Mouse (Mus musculus): ENCODE data around the gene Rab4a. TPM values are rescaled to one million over a fixed set of nuclear protein-coding genes. Genes with fewer than 3 reads are reported as not detected.

Rab4a gene
- polyA plus RNA-seq, 1 experiment from 2014 or later: 42.3 TPM

DNA sequence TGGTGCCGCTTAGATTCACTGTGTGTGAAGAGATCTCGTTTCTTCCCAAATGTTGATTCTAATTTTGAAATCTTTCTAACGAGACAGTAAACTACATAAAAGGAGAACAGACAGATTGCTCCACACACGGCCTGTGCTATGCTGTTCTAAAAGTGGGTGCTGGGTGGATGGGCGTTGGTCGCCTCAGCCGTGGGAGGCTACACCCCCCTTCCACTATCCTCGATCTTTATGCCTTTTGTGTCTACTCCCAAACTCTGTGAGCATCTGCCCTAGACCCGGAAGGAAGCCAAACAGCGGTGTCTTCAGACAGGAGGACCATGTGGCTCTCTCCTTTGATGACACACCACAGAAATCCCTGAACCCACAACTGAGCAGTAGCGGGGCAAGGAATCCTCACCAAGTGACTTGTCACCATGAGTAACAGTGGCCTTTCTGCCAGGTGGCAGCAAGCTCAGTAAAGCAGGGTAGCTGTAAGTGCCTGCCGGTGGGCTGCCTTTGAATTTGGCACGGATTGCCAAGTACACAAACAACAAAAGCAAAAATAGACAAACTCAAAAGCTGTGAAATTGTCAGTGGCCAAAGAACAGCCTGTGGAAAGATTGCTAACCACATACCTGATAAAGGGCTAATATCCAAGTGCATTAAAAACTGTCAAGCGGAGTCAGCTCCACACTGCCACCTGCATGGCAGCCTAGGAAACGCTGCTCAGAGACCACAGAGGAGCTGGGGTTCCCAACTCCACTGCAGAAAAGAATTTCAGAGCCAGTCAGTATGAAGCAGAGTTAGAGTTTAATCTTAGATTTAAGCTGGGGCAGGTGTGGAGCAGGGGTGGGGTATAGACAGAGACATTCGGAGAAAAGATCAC is 37.1 kb upstream of the Rab4a start:
- Histone ChIP-seq H3K4me2 (no peak overlapping the region), H3K9ac (no peak overlapping the region), H3K36me3 (no peaks in the 10 kb centered on the region), H3K27me3 (replicated peaks) (peaks cover 3% of the 10 kb centered on the region; the same call in 1 of the 2 replicates), H3K27ac (ENCODE audit: poor library complexity, severe bottlenecking) (no peak overlapping the region), H3K9me3 (replicated peaks) (no peaks in the 10 kb centered on the region), H3K4me1 (replicated peaks) (peaks cover 19% of the 10 kb centered on the region), H3K4me3 (no peak overlapping the region)
- 63% methylated on average over 16 of the region's 16 CpGs for WGBS
- ATAC-seq (ENCODE audit: insufficient number of reproducible peaks, low FRiP score): no peak

- H3K36me3 ChIP-seq: no peaks in the 10 kb centered on the region
- no peak overlapping the region for H3K4me2 ChIP-seq
- no peak for ATAC-seq (ENCODE audit: insufficient number of reproducible peaks, low FRiP score)
- H3K9ac ChIP-seq: no peak overlapping the region
- no peak overlapping the region for H3K4me3 ChIP-seq
- WGBS: 45% methylated on average over 12 of the region's 12 CpGs
- H3K27me3 ChIP-seq (replicated peaks): no peaks in the 10 kb centered on the region; the same call in 1 of the 2 replicates
- H3K9me3 ChIP-seq (replicated peaks): no peaks in the 10 kb centered on the region
- no peaks in the 10 kb centered on the region for H3K4me1 ChIP-seq (replicated peaks)
- no peak overlapping the region for H3K27ac ChIP-seq (ENCODE audit: poor library complexity, severe bottlenecking)
Observed at GRCm38 (mm10) chr8:123773468-123773867, 32.3 kb upstream of the Rab4a start.

DNA sequence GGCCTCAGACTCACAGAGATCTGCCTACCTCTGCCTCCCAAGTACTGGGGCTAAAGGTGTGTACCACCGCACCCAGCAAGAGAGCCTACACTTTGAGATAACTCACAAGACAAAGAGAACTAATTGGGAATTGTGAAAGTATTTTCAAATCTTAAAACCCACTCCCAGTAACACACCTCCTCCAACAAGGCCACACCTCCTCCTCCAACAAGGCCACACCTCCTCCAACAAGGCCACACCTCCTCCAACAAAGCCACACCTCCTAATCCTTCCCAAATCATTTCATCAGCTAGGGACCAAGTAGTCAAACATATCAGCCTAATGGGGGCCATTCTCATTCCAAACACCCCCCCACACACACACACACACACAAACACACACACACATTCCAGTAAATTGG is 31.3 kb upstream of the Rab4a start:
- WGBS: 86% methylated on average over 1 of the region's 1 CpGs
- H3K27me3 ChIP-seq (replicated peaks): no peaks in the 10 kb centered on the region; the same call in 1 of the 2 replicates
- no peak overlapping the region for H3K9ac ChIP-seq
- no peak for ATAC-seq (ENCODE audit: insufficient number of reproducible peaks, low FRiP score)
- no peak overlapping the region for H3K4me2 ChIP-seq
- no peak overlapping the region for H3K4me3 ChIP-seq
- no peaks in the 10 kb centered on the region for H3K4me1 ChIP-seq (replicated peaks)
- no peak overlapping the region for H3K27ac ChIP-seq (ENCODE audit: poor library complexity, severe bottlenecking)
- no peaks in the 10 kb centered on the region for H3K36me3 ChIP-seq
- no peaks in the 10 kb centered on the region for H3K9me3 ChIP-seq (replicated peaks)

GRCm38 (mm10) chr8:123777319-123777718 is 28.5 kb upstream of the Rab4a start:
- Histone ChIP-seq H3K36me3 (no peaks in the 10 kb centered on the region), H3K9ac (no peak overlapping the region), H3K4me2 (no peak overlapping the region), H3K27me3 (replicated peaks) (no peaks in the 10 kb centered on the region; the same call in 1 of the 2 replicates), H3K4me1 (replicated peaks) (peaks cover 11% of the 10 kb centered on the region), H3K27ac (ENCODE audit: poor library complexity, severe bottlenecking) (no peak overlapping the region), H3K9me3 (replicated peaks) (no peaks in the 10 kb centered on the region), H3K4me3 (no peak overlapping the region)
- ATAC-seq (ENCODE audit: insufficient number of reproducible peaks, low FRiP score): no peak
- 60% methylated on average over 7 of the region's 7 CpGs for WGBS

DNA sequence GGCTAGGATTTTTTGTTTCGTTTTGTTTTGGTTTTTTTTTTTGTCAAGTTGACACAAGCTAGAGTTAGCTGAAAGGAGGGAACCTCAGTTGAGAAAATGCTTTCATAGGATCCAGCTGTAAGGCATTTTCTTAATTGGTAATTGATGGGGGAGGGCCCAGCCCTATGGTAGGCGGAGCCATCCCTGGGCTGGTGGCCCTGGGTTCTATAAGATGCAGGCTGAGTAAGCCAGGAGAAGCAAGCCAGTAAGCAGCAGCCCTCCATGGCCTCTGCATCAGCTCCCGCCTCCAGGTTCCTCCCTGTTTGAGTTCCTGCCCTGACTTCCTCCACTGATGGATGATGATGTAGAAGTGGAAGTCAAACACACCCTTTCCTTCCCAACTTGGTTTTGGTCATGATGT is 25.3 kb upstream of the Rab4a start:
- no peaks in the 10 kb centered on the region for H3K36me3 ChIP-seq
- no peak for ATAC-seq (ENCODE audit: insufficient number of reproducible peaks, low FRiP score)
- no peaks in the 10 kb centered on the region for H3K9me3 ChIP-seq (replicated peaks)
- no peak overlapping the region for H3K9ac ChIP-seq
- H3K27me3 ChIP-seq (replicated peaks): 0 out of 2 replicates have a peak, but pooled peaks cover 3% of the 10 kb centered on the region
- H3K4me1 ChIP-seq (replicated peaks): peaks cover 14% of the 10 kb centered on the region
- H3K4me2 ChIP-seq: no peak overlapping the region
- no peak overlapping the region for H3K27ac ChIP-seq (ENCODE audit: poor library complexity, severe bottlenecking)
- WGBS: 50% methylated on average over 3 of the region's 3 CpGs
- H3K4me3 ChIP-seq: no peak overlapping the region

- Histone ChIP-seq H3K27ac (ENCODE audit: poor library complexity, severe bottlenecking) (no peak overlapping the region), H3K27me3 (replicated peaks) (peaks cover 8% of the 10 kb centered on the region; the same call in 1 of the 2 replicates), H3K4me2 (no peak overlapping the region), H3K4me3 (no peak overlapping the region), H3K9ac (no peak overlapping the region), H3K4me1 (replicated peaks) (peaks cover 14% of the 10 kb centered on the region), H3K36me3 (no peaks in the 10 kb centered on the region), H3K9me3 (replicated peaks) (no peaks in the 10 kb centered on the region)
- WGBS: 44% methylated on average over 8 of the region's 8 CpGs
- no peak for ATAC-seq (ENCODE audit: insufficient number of reproducible peaks, low FRiP score)
Observed at GRCm38 (mm10) chr8:123781256-123781655, 24.5 kb upstream of the Rab4a start.

DNA sequence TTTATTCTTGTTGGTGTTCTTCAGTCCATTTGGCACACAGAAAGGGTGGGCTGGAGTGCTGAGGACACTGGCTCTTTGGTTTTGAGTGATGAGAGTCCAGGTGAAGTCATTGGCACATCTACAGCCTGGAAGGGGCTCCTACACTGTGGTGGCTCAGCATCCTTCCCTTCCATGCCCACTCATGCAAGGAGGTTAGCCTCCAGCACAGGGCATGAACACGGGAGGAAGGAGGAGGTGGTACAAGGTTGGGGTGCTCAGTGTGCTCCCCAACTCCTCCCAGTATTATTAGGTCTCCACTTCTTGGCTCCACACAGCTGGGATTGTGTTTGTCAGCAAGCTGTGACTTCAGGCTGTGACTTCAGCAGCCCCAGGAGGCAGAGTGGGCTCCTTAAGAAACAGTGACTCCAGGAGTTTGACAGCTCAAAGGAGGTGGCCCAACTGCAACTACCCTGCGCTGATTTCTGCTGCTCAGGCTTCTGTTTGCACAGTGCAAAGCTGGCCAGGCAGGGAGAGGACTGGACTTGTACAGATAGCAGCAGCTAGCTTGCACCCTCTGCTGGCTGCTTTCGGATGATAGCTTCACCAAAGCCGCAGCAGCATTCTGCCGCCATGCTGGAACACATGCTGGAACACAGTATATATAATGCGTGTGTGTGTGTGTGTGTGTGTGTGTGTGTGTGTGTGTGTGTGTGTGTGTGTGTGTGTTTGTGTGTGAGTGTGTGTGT is 22.1 kb upstream of the Rab4a start:
- peak; percentile 65 for ATAC-seq (ENCODE audit: insufficient number of reproducible peaks, low FRiP score)
- H3K36me3 ChIP-seq: no peaks in the 10 kb centered on the region
- H3K4me3 ChIP-seq: no peak overlapping the region
- no peak overlapping the region for H3K4me2 ChIP-seq
- H3K27ac ChIP-seq (ENCODE audit: poor library complexity, severe bottlenecking): no peak overlapping the region; the same call in 1 of the 2 replicates
- WGBS: 8% methylated on average over 6 of the region's 6 CpGs
- no peaks in the 10 kb centered on the region for H3K9me3 ChIP-seq (replicated peaks)
- peaks cover 14% of the 10 kb centered on the region for H3K4me1 ChIP-seq (replicated peaks)
- H3K27me3 ChIP-seq (replicated peaks): peaks cover 14% of the 10 kb centered on the region; the same call in 1 of the 2 replicates
- no peak overlapping the region for H3K9ac ChIP-seq

DNA sequence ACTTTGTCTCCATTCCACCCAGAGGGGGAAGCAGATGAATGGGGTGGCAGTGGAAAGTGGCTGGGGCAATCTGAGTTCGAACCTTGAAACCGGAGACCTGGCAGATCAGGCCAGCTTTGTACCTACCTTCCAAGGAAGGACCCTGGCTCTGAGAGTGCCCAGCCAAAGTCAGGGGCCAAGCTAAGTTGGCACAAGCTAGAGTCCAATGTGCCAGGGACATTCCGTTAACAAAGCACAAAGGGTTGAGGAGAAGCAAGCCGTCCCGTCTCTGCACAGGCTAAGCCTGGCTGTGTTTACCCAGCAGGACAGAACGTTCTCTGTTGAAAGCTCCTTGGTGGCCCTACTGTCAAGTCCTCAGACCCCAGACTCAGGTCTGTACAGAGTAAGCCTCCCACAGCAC is 19.6 kb upstream of the Rab4a start:
- Histone ChIP-seq H3K9ac (no peak overlapping the region), H3K27ac (ENCODE audit: poor library complexity, severe bottlenecking) (no peak overlapping the region), H3K9me3 (replicated peaks) (no peaks in the 10 kb centered on the region), H3K4me3 (no peak overlapping the region), H3K4me2 (no peak overlapping the region), H3K27me3 (replicated peaks) (peaks cover 20% of the 10 kb centered on the region; the same call in 1 of the 2 replicates), H3K36me3 (no peaks in the 10 kb centered on the region), H3K4me1 (replicated peaks) (peaks cover 7% of the 10 kb centered on the region)
- no peak for ATAC-seq (ENCODE audit: insufficient number of reproducible peaks, low FRiP score)
- WGBS: 73% methylated on average over 6 of the region's 6 CpGs

DNA sequence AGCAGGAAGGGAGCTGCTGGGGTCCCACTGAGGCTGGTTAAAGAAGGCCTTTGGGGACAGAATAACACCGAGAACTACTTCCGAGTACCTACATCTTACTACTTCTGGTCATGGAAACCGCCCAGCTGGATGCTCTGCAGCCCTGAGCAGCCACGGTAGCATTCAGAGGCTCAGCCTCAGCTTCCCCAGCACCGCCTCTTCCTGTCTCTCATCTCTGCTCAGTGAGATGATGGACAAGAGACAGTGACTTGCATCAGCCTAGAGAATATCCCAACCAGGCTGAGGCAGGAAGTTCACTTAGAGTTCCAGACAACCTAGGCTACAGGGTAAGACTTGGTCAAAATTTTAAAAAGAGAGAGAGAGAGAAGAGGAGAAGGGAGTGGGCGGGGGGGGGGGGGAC is 19.1 kb upstream of the Rab4a start:
- no peak overlapping the region for H3K4me3 ChIP-seq
- 65% methylated on average over 6 of the region's 6 CpGs for WGBS

DNA sequence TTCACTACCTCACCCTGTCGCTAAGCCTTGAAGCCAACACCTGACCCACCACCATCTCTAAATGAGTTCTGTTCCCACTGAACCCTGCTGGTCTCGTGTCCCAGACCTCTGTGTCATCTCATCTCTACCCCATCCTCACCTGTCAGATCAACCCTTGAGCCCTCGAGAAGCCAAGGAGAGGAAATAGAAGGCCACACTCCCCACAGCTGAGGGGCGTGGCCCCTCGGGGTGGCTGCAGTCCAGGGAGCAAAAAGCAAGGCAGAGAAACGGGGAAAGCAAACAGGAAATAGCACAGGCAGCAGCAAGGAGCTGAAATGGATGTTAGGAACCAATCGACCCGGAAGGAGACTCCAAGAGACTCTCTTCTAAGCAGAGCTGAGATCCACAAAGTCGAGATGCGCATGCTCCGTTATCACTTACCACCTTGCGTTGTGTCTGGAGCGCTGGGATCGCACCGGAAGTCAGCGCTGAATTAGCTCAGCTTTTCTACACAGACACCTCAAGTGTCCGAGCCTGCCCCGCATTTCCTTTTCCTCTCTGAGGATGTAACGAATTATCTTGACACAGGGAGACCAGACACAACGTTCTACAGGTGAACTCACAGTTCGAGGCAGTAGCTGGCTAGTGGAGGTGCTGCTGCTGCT is 18.4 kb upstream of the Rab4a start:
- no peak for ATAC-seq (ENCODE audit: insufficient number of reproducible peaks, low FRiP score)
- peaks cover 26% of the 10 kb centered on the region for H3K27me3 ChIP-seq (replicated peaks)
- H3K36me3 ChIP-seq: no peaks in the 10 kb centered on the region
- H3K9me3 ChIP-seq (replicated peaks): no peaks in the 10 kb centered on the region
- H3K27ac ChIP-seq (ENCODE audit: poor library complexity, severe bottlenecking): no peak overlapping the region
- peak overlapping the region; percentile 44 for H3K4me2 ChIP-seq
- WGBS: 35% methylated on average over 21 of the region's 21 CpGs
- peaks cover 4% of the 10 kb centered on the region; the same call in 1 of the 2 replicates for H3K4me1 ChIP-seq (replicated peaks)
- no peak overlapping the region for H3K9ac ChIP-seq
- no peak overlapping the region for H3K4me3 ChIP-seq

More for the DNA sequence above, 19.1 kb upstream of the Rab4a start:
- H3K27me3 ChIP-seq (replicated peaks): peaks cover 22% of the 10 kb centered on the region
- no peak for ATAC-seq (ENCODE audit: insufficient number of reproducible peaks, low FRiP score)
- no peak overlapping the region for H3K9ac ChIP-seq
- H3K27ac ChIP-seq (ENCODE audit: poor library complexity, severe bottlenecking): no peak overlapping the region
- peaks cover 4% of the 10 kb centered on the region; the same call in 1 of the 2 replicates for H3K4me1 ChIP-seq (replicated peaks)
- no peaks in the 10 kb centered on the region for H3K36me3 ChIP-seq
- H3K4me2 ChIP-seq: no peak overlapping the region
- H3K9me3 ChIP-seq (replicated peaks): no peaks in the 10 kb centered on the region

Data from heart, embryonic 12.5 days (tissue).